Mouse (Mus musculus) intestine, embryonic 16.5 days (tissue): ENCODE measurements around the gene Mpp1. TPM values are rescaled to one million over a fixed set of nuclear protein-coding genes. Genes with fewer than 3 reads are reported as not detected.

Experiments used
- ATAC-seq: fragments of 200-750 bp; cut with Nextera tagmentation; 2 replicates; pipeline ENCODE4 v1.8.0; 2017; ENCODE audit warnings: moderate TSS enrichment, moderate library complexity
- H3K27ac ChIP-seq: fragments of 300-500 bp; sonication (generic); 2 replicates; pipeline ENCODE4 v1.5.1; 2014; ENCODE audit warnings: mild to moderate bottlenecking, low read length
- H3K27me3 ChIP-seq: fragments of 300-500 bp; sonication (generic); replicated peaks from 2 replicates; pipeline ENCODE4 v1.6.1; 2014; ENCODE audit warnings: low read length, control low read depth, mixed read lengths; ENCODE audit not compliant: control insufficient read depth, insufficient read depth
- H3K36me3 ChIP-seq: fragments of 300-500 bp; sonication (generic); 2 replicates; pipeline ENCODE4 v1.6.1; 2014; ENCODE audit warnings: low read length, control low read depth; ENCODE audit not compliant: control insufficient read depth, insufficient read depth
- H3K4me1 ChIP-seq: fragments of 300-500 bp; sonication (generic); 2 replicates; pipeline ENCODE4 v1.6.1; 2014; ENCODE audit warnings: low read length, control low read depth, mixed read lengths; ENCODE audit not compliant: control insufficient read depth, insufficient read depth
- H3K4me2 ChIP-seq: fragments of 300-500 bp; sonication (generic); 2 replicates; pipeline ENCODE4 v1.6.1; 2014; ENCODE audit warnings: low read depth, low read length, control low read depth
- H3K4me3 ChIP-seq: fragments of 300-500 bp; sonication (generic); 2 replicates; pipeline ENCODE4 v1.5.1; 2014; ENCODE audit warnings: mild to moderate bottlenecking, low read length
- H3K9ac ChIP-seq: fragments of 300-500 bp; sonication (generic); 2 replicates; pipeline ENCODE4 v1.6.1; 2014; ENCODE audit warnings: low read depth, low read length
- H3K9me3 ChIP-seq: fragments of 300-500 bp; sonication (generic); 2 replicates; pipeline ENCODE4 v1.6.1; 2016; ENCODE audit warnings: low read length, control low read depth; ENCODE audit not compliant: control insufficient read depth
- WGBS: fragments of 180-500 bp; shearing (Covaris S2); extraction: QIAGEN DNeasy Blood & Tissue Kit; methylation state at CpG from one replicate; pipeline ENCODE4 v1.1.7; 2014; 5-methylcytosine and 5-hydroxymethylcytosine counted together
- polyA plus RNA-seq: library from polyadenylated mRNA; unstranded; fragments of >200 nt; fragmentation: Nextera tagmentation; extraction: Ambion mirVana; gene quantifications from 2 replicates; pipeline ENCODE4 v1.2.1, GENCODE M21; 2015

Gene Mpp1
- polyA plus RNA-seq, 1 experiment from 2014 or later: 136 TPM

DNA sequence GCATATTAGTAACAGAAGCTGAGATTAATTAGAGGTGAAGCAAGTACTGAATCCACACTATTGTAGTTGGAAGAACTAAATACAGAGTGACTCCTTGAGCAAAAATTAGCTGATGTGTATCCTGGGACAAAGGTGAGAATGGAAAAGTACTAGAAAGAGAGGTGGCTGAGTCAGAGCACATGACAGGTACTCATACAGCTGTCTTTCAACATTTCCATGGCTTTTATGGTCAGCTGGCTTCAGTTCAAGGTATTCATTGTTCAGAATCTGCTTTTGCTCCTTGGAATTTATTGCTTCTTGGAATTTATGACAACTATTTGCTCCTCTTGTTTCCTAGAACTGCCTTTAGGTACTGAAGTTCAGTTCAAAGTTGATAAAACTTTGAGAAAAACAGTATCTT, 6.1 kb upstream of the Mpp1 start:
- H3K27me3 ChIP-seq: no peaks in the 10 kb centered on the region
- H3K9ac ChIP-seq: no peak overlapping the region
- H3K9me3 ChIP-seq: no peaks in the 10 kb centered on the region
- no peaks in the 10 kb centered on the region for H3K36me3 ChIP-seq
- no peak overlapping the region for H3K4me3 ChIP-seq
- H3K27ac ChIP-seq: peak overlapping the region; percentile 41
- peak; percentile 89 for ATAC-seq
- H3K4me2 ChIP-seq: no peak overlapping the region
- no peaks in the 10 kb centered on the region for H3K4me1 ChIP-seq

DNA sequence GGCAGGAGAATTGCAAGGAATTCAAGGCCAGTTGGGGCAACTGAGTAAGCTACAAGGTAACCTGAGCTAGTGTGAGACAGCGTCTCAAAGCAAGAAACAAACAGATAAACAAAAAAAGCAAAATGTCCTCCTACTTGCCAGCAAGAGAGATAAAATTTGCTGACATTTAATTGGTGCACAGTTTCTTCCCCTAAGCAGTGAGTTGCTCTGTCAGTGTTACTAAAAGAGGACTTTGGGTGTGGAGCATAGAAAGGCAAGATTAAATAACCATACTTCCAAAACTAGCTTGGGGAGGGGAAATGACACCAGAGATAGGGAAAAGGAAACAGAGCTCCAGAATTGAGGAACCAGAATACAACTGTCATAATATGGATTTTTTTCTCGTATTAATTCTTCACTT, 1.3 kb downstream of the Mpp1 start:
- Histone ChIP-seq H3K4me3 (peak overlapping the region; percentile 22), H3K4me1 (peaks cover 2% of the 10 kb centered on the region; the same call in 1 of the 2 replicates), H3K27me3 (no peaks in the 10 kb centered on the region), H3K36me3 (no peaks in the 10 kb centered on the region), H3K27ac (no peak overlapping the region; the same call in 1 of the 2 replicates), H3K9ac (no peak overlapping the region; the same call in 1 of the 2 replicates), H3K9me3 (no peaks in the 10 kb centered on the region), H3K4me2 (peak overlapping the region; percentile 30)
- ATAC-seq: no peak
- 67% methylated on average over 2 of the region's 2 CpGs for WGBS

DNA sequence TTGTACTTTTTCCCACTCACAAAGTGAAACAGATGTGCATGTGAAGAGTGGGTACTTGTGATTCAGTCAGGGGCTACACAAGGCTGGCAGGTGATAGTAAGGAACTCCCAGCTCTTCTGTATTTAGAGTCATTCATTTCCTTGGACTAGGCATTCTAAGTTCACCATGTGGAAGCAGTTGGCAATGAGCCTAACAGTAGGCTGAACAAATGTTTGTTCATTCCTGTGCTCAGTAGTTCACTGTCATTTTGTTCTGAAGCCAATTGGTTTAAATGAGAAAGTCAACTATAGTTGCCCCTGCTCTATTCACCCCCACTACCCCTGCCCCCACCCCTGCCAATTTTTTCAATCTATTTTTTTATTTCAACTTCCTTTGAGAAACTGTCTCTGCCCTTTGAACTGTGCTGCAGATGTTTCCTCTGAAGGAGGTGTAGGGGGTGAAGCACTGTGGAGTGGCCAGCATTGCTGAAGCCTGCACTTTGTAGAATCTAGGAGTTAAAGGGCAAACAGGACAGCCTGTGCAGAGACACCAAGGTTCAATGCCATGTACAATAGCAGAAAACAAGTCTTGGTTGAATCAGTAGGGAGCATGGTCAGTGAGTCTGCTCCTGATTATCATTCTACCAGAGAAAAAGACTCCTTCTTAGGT, 2.4 kb downstream of the Mpp1 start:
- ATAC-seq: peak; percentile 49
- Histone ChIP-seq H3K4me2 (peak overlapping the region; percentile 11; the same call in 1 of the 2 replicates), H3K4me1 (peaks cover 2% of the 10 kb centered on the region; the same call in 1 of the 2 replicates), H3K36me3 (no peaks in the 10 kb centered on the region), H3K27ac (peak overlapping the region; percentile 23; the same call in 1 of the 2 replicates), H3K9ac (no peak overlapping the region), H3K4me3 (no peak overlapping the region), H3K9me3 (no peaks in the 10 kb centered on the region), H3K27me3 (no peaks in the 10 kb centered on the region)

DNA sequence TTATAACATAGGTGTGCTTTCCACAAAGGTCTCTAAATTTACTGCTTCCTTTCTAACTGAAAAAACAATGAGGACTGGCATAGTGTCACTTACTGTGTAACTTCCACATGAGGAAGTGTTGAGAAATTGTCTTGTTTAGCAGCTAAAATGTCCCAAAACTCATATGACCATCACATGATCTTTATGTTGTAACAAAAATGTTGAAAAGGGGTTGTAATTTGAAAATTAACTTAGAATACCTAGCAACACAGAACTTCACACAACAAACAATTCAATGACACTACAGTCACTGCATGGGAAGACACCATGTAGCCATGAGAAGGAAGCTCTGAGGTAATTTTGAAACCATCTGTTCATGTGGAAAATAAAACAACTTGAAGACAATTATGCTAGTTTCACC, 3.9 kb downstream of the Mpp1 start:
- Histone ChIP-seq H3K9me3 (no peaks in the 10 kb centered on the region), H3K27ac (no peak overlapping the region), H3K9ac (no peak overlapping the region), H3K4me2 (no peak overlapping the region), H3K27me3 (no peaks in the 10 kb centered on the region), H3K4me3 (no peak overlapping the region), H3K36me3 (no peaks in the 10 kb centered on the region), H3K4me1 (peaks cover 2% of the 10 kb centered on the region; the same call in 1 of the 2 replicates)
- ATAC-seq: no peak

- 66% methylated on average over 3 of the region's 3 CpGs for WGBS
- peak; percentile 48; the same call in 1 of the 2 replicates for ATAC-seq
- peaks cover 2% of the 10 kb centered on the region; the same call in 1 of the 2 replicates for H3K4me1 ChIP-seq
- no peak overlapping the region for H3K27ac ChIP-seq
- no peaks in the 10 kb centered on the region for H3K36me3 ChIP-seq
- no peaks in the 10 kb centered on the region for H3K27me3 ChIP-seq
- H3K9ac ChIP-seq: no peak overlapping the region
- no peak overlapping the region for H3K4me2 ChIP-seq
- no peak overlapping the region for H3K4me3 ChIP-seq
- H3K9me3 ChIP-seq: no peaks in the 10 kb centered on the region
Observed at GRCm38 (mm10) chrX:75125606-75126005, 5.2 kb downstream of the Mpp1 start.

DNA sequence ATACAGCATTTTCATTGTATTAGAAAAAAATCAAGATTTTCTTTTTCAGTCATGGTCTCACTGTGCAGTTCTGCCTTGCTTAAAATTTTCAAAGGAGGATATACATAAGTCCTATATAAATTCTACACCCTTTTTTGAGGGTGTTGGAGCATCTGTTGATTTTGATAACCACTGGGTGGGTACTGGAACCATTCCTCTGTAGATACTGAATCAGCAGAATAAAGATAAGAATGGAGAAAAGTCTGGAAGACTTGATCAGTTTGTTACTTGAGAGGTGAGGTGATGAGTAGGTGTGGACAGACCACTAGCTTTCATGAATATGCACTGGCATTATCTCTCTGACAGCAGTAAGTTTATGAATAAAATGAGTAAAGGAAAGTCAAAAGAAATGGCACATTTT, 15.3 kb downstream of the Mpp1 start:
- no peaks in the 10 kb centered on the region for H3K36me3 ChIP-seq
- no peak for ATAC-seq

DNA sequence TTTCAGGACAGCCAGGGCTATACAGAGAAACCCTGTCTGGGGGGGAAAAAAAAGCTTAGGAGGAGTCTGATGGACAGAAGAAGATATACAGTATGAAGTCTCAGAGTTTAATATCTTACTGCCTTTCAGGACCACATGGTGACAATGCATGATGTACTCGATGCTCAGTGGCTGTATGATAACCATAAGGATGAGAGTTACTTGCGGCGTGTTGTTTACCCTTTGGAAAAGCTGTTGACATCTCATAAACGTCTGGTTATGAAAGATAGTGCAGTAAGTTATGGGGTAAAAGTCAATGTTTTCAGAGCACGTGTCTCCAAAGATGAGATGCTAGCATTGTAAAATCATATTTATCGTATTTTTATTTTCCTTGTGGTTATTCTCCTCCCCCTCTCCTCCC, 28.5 kb downstream of the Mpp1 start:
- no peak overlapping the region for H3K4me3 ChIP-seq
- ATAC-seq: no peak
- H3K9me3 ChIP-seq: no peaks in the 10 kb centered on the region
- no peaks in the 10 kb centered on the region for H3K27me3 ChIP-seq
- 90% methylated on average over 6 of the region's 6 CpGs for WGBS
- H3K4me1 ChIP-seq: no peaks in the 10 kb centered on the region
- no peak overlapping the region for H3K27ac ChIP-seq
- no peak overlapping the region for H3K4me2 ChIP-seq
- H3K9ac ChIP-seq: no peak overlapping the region
- no peaks in the 10 kb centered on the region for H3K36me3 ChIP-seq

More for the DNA sequence above, 15.3 kb downstream of the Mpp1 start:
- no peaks in the 10 kb centered on the region for H3K27me3 ChIP-seq
- H3K4me3 ChIP-seq: no peak overlapping the region
- no peak overlapping the region for H3K4me2 ChIP-seq
- H3K27ac ChIP-seq: no peak overlapping the region
- H3K4me1 ChIP-seq: no peaks in the 10 kb centered on the region
- no peaks in the 10 kb centered on the region for H3K9me3 ChIP-seq
- H3K9ac ChIP-seq: no peak overlapping the region

DNA sequence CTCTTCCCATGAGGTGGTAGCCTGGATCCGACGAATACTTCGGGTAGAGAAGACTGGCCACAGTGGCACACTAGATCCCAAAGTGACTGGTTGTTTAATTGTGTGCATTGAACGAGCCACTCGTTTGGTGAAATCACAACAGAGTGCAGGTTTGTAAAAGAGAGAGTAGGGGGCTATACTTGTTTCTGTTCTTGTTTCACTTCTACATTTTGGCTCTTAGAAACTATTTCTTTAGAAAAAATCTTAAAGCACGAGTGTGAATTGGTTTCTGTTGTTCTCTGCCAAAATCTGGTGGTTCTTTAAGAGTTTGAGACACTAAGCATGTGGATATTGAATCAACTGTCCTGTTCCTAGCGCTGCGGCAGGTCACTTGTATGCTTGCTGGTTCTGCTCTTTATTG, 32.0 kb downstream of the Mpp1 start:
- 89% methylated on average over 8 of the region's 8 CpGs for WGBS
- Histone ChIP-seq H3K9ac (no peak overlapping the region), H3K4me2 (no peak overlapping the region), H3K4me3 (no peak overlapping the region), H3K4me1 (no peaks in the 10 kb centered on the region), H3K27ac (no peak overlapping the region), H3K36me3 (no peaks in the 10 kb centered on the region), H3K9me3 (no peaks in the 10 kb centered on the region), H3K27me3 (no peaks in the 10 kb centered on the region)
- ATAC-seq: no peak

- Histone ChIP-seq H3K9me3 (no peaks in the 10 kb centered on the region), H3K9ac (peak overlapping the region; percentile 76), H3K4me1 (no peaks in the 10 kb centered on the region), H3K36me3 (no peaks in the 10 kb centered on the region), H3K27me3 (no peaks in the 10 kb centered on the region), H3K4me2 (peak overlapping the region; percentile 54), H3K27ac (peak overlapping the region; percentile 57), H3K4me3 (peak overlapping the region; percentile 59)
- 0 out of 2 replicates have a peak, but pooled peaks have one; percentile 2 for ATAC-seq
- 13% methylated on average over 23 of the region's 23 CpGs for WGBS
Observed at GRCm38 (mm10) chrX:75096163-75096770, 34.5 kb downstream of the Mpp1 start.
